Mouse (Mus musculus): ENCODE results near the gene Atg4d. TPM values are rescaled to one million over a fixed set of nuclear protein-coding genes. Genes with fewer than 3 reads are reported as not detected.
"Not testable (repeated sequence)": the region's sequence is repeated elsewhere in the genome, so short reads cannot be mapped to it uniquely, and the experiment has no call there.

Gene Atg4d
- polyA plus RNA-seq, 1 experiment from 2014 or later = 31.4 TPM

DNA sequence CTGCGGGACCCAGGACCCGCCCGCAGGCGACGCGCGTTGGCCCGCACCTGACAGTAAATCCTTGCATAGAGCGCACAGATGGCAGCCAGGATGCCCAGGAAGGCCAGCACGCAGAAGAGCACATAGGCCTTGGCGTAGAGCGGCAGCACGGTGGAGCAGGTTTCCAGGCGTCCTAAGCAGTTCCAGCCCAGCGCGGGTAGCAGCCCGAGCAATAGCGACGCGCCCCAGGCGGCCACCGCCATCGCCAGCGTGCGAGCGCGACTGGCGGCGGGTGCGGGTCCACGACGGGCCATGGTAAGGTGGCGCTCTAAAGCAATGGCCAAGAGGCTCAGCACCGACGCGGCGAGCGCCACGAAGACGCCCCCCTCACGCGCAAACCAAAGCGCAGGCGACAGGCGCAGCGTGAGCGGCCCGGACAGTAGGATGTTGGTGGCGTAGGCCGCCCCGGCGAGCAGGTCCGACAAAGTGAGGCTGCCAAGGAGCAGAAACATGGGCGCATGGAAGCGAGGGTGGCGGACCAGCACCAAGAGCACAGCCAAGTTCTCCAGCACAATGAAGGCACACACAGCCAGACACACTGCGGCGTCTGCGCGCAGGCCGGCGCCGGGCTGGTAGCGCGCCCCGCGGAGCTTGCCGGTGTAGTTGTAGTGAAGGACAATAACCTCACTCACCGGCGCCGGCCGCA, 20.5 kb upstream of the Atg4d start:
- H3K36me3 ChIP-seq = no peaks in the 10 kb centered on the region
- peak overlapping the region; percentile 93 for H3K4me2 ChIP-seq (replicated peaks)
- under 1% methylated on average over 72 of the region's 72 CpGs for WGBS
- H3K4me1 ChIP-seq = peaks cover 30% of the 10 kb centered on the region
- H3K9me3 ChIP-seq = no peaks in the 10 kb centered on the region; the same call in 1 of the 2 replicates
- ATAC-seq (ENCODE audit: low FRiP score, low read depth) = no peak
- H3K9ac ChIP-seq = peak overlapping the region; percentile 66
- H3K4me3 ChIP-seq = peak overlapping the region; percentile 55
- peaks cover 80% of the 10 kb centered on the region for H3K27me3 ChIP-seq
- no peak overlapping the region for H3K27ac ChIP-seq

DNA sequence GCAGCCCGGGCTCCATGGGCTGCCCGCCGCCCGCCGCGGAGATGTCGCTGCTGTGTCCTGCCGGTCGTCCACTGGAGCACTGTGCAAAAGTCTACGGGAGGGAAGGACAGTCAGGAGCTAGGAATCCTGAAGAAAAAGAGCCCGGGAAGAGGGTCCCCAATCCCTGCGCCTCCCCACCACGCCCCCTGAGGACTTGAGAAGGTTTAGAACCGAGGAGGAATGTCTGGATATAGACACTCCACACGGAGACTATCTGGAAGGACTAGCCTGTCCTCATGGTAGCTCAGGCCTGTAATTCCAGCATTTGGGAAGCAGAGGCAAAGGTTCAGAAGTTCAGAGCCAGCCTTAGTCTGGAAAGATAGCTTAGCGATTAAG, 20.0 kb upstream of the Atg4d start:
- Histone ChIP-seq H3K4me3 (peak overlapping the region; percentile 55), H3K36me3 (no peaks in the 10 kb centered on the region), H3K27ac (no peak overlapping the region), H3K9me3 (no peaks in the 10 kb centered on the region; the same call in 1 of the 2 replicates), H3K9ac (peak overlapping the region; percentile 66), H3K4me2 (replicated peaks) (peak overlapping the region; percentile 93), H3K4me1 (peaks cover 31% of the 10 kb centered on the region), H3K27me3 (peaks cover 85% of the 10 kb centered on the region)
- WGBS = 2% methylated on average over 16 of the region's 16 CpGs
- no peak for ATAC-seq (ENCODE audit: low FRiP score, low read depth)

DNA sequence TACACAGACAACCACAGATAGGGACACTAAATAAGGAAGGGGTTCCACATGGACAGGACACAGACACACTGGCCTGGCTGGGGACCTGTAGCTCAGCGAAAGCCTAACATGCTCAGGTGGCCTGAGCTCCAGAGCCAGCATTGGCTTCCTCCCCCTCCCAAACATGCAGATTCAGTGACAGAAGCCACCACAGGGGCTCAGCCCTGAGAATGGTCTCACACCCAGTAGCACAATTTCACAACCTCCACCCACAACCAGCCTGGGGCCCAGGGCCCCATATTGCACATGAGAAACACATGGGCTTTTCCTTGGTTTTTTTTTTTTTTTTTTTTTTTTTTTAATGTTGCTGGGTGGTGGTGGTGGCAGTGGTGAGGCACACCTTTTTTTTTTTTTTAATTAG, 18.8 kb upstream of the Atg4d start:
- no peaks in the 10 kb centered on the region for H3K36me3 ChIP-seq
- ATAC-seq (ENCODE audit: low FRiP score, low read depth) = no peak

DNA sequence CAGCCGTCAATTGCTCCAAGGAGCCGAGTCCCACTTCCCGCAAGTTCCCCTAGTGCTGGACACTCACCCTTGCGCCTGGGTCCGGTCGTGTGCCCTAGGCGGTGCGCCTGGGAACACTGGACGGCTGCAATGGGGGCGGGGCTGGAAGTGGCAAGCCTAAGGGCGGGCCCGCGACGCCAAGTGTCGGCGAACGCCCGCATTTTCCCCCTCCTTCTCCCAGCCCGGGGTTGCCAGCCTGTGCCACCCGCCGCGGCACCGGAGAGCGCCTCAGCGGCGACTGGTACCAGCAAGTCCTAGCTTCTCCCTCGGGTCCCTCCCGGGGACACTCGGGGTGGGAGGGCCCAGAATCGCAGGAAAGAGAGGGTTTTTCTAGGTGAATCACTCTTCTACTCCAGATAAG, 16.8 kb upstream of the Atg4d start, which contains the start of gene S1pr5:
Gene S1pr5 (minus strand): TSS at position 118 of the 400 bp plus-strand sequence.
- H3K9ac ChIP-seq = no peak within 1 kb of the TSS; the same call in 1 of the 2 replicates
- peak within 1 kb of the TSS; percentile 60 for H3K4me2 ChIP-seq (replicated peaks)
- H3K27me3 ChIP-seq = peaks cover 98% of the 10 kb centered on the region
- H3K4me3 ChIP-seq = peak within 1 kb of the TSS; percentile 34
- no peaks in the 10 kb centered on the region for H3K9me3 ChIP-seq
- H3K36me3 ChIP-seq = no peaks in the 10 kb centered on the region
- ATAC-seq (ENCODE audit: low FRiP score, low read depth) = no peak
- H3K4me1 ChIP-seq = peaks cover 37% of the 10 kb centered on the region
- WGBS = 1% methylated on average over 30 of the region's 30 CpGs
- H3K27ac ChIP-seq = no peak within 1 kb of the TSS

More for the DNA sequence above, 18.8 kb upstream of the Atg4d start:
- H3K27ac ChIP-seq = no peak overlapping the region
- H3K4me3 ChIP-seq = no peak overlapping the region
- peaks cover 35% of the 10 kb centered on the region for H3K4me1 ChIP-seq
- H3K9ac ChIP-seq = no peak overlapping the region
- H3K9me3 ChIP-seq = no peaks in the 10 kb centered on the region; the same call in 1 of the 2 replicates
- peaks cover 98% of the 10 kb centered on the region for H3K27me3 ChIP-seq
- WGBS = 86% methylated on average over 1 of the region's 1 CpGs
- no peak overlapping the region for H3K4me2 ChIP-seq (replicated peaks)

DNA sequence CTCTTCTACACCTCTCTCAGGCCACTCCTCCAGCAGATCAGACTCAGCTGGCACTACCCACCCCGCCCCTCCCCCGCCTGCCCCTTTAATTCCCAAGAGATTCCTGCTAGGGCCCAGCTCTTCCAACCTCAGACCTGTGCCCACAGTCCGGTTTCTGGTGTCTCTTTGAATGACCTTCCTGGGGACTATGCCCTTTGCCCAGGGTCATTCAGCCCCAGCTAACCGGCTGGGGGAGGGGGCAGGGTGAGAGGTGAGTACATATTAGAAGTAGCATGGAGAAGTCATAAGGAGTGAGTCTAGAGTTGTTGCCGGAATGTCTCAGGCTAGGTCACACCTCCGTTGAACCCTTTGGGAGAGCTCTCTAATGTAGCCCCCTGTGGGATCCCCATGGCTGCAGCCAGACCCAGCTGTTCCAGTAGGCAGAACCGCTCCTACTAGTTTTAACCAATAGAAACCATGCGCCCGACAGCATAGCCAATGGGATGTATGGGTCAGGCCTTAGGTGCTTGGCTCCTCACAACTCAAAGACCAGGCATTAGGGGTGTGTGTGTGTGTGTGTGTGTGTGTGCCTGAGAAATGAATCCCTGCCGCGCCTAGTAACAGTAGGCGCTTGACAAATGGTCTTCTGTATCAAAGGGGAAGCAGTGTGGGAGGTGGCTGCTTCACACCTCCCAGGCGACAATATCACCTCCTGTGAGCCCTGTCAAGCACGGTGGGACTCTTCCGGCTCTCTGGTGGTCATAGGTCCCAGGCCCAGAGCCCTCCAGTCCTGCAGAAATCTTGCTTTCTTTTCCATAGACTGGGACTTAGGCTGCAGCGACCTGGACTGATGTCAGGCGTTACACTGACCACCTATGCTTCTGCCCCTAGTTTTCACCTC, 15.2 kb upstream of the Atg4d start:
- WGBS = 13% methylated on average over 17 of the region's 17 CpGs
- Histone ChIP-seq H3K36me3 (no peaks in the 10 kb centered on the region), H3K9me3 (no peaks in the 10 kb centered on the region), H3K27me3 (peaks cover 83% of the 10 kb centered on the region), H3K4me1 (peaks cover 23% of the 10 kb centered on the region), H3K4me3 (no peak overlapping the region), H3K27ac (no peak overlapping the region), H3K9ac (no peak overlapping the region), H3K4me2 (replicated peaks) (no peak overlapping the region)
- peak; percentile 29; the same call in 1 of the 2 replicates for ATAC-seq (ENCODE audit: low FRiP score, low read depth)

DNA sequence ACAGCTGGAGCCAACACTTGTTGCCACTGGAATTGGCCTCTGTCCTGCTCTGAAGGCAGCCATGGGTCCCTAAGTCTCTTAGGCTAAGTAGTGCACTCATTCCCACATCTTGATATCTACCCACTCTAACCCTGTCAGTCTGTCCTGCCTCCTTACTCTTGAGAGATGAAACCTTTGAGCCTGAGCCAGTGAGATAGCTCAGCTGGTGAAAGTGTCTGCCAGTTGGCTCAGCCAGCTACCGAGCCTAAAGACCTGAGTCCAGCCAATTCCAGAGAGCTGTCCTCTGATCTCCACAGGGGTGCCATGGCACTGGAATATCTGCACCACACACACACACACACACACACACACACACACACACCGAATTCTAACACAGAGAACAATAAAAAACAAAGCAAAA, 14.6 kb upstream of the Atg4d start:
- no peak overlapping the region for H3K27ac ChIP-seq
- H3K36me3 ChIP-seq = no peaks in the 10 kb centered on the region
- H3K4me2 ChIP-seq (replicated peaks) = no peak overlapping the region
- no peaks in the 10 kb centered on the region for H3K9me3 ChIP-seq
- H3K4me1 ChIP-seq = peaks cover 16% of the 10 kb centered on the region
- no peak overlapping the region for H3K4me3 ChIP-seq
- H3K27me3 ChIP-seq = peaks cover 76% of the 10 kb centered on the region
- H3K9ac ChIP-seq = no peak overlapping the region
- no peak for ATAC-seq (ENCODE audit: low FRiP score, low read depth)
- WGBS = 36% methylated on average over 2 of the region's 2 CpGs

DNA sequence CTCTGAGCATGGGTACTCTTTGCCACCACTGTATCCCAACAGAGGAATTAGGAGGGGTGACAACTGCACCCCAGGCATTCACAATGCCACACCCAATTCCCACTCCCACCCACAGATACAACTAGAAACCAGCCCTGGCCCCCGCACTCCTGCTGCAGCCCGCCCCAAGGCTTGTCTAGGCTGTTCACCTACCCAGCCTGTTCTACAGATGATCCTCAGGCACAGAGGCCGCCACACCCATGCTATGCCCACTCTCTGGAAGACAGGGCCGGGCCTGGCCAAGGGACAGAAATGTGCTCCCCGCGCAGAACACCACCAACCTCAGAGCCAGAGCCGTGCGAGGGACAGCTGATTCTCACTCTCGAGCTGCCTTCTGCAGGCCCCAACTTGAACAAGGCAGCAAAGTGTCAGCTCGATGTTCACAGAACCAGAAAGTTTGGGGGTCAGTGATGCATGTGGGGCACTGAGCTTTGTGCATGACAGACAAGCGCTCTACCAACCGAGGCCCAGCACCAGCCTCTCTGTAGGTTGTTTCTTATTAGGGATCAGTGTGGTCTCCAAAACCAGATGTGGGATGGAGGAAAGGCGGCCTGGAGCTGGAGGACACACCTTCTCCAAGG, 13.9 kb upstream of the Atg4d start:
- Histone ChIP-seq H3K9ac (no peak overlapping the region), H3K9me3 (no peaks in the 10 kb centered on the region), H3K4me1 (peaks cover 16% of the 10 kb centered on the region), H3K27ac (peak overlapping the region; percentile 44; the same call in 1 of the 2 replicates), H3K4me3 (no peak overlapping the region), H3K27me3 (peaks cover 69% of the 10 kb centered on the region), H3K36me3 (no peaks in the 10 kb centered on the region), H3K4me2 (replicated peaks) (no peak overlapping the region)
- ATAC-seq (ENCODE audit: low FRiP score, low read depth) = no peak; the same call in 1 of the 2 replicates
- WGBS = 36% methylated on average over 13 of the region's 13 CpGs

DNA sequence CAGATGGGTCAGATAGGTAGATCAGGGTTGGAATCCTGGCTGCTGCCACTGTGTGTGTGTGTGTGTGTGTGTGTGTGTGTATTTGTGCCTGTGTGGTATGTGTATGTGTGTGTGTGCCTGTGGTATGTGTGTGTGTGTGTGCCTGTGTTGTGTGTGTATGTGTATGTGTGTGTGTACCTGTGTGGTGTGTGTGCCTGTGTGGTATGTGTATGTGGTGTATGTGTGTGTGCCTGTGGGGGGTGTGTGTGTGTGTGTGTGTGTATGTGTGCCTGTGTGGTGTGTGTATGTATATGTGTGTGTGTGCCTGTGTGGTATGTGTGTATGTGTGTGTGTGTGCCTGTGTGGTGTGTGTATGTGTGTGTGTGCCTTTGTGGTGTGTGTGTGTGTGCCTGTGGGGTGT, 10.4 kb upstream of the Atg4d start:
- Histone ChIP-seq H3K9me3 (no peaks in the 10 kb centered on the region), H3K27me3 (peaks cover 35% of the 10 kb centered on the region), H3K4me1 (peaks cover 8% of the 10 kb centered on the region), H3K4me3 (no peak overlapping the region), H3K36me3 (no peaks in the 10 kb centered on the region), H3K4me2 (replicated peaks) (no peak overlapping the region), H3K27ac (no peak overlapping the region), H3K9ac (no peak overlapping the region)
- ATAC-seq (ENCODE audit: low FRiP score, low read depth) = no peak

DNA sequence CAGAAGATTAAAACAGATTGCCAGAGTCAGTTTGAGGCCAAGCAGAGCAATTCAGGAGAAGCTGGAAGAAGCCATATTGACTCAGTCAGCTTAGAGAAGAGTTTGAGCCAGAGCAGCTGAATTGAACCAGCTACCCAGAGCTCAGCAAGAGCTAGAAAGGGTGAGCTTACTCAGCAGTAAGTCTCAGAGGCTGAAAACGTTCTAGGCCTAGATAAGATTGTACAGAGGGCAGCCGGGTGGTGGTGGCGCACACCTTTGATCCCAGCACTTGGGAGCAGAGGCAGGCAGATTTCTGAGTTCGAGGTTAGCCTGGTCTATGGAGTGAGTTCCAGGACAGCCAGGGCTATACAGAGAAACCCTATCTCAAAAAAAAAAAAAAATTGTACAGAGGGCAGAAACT, 8.7 kb upstream of the Atg4d start:
- ATAC-seq (ENCODE audit: low FRiP score, low read depth); H3K9me3 ChIP-seq; H3K9ac ChIP-seq; H3K4me3 ChIP-seq; H3K27ac ChIP-seq; H3K4me2 ChIP-seq (replicated peaks); H3K36me3 ChIP-seq; H3K4me1 ChIP-seq: not testable (repeated sequence)
- H3K27me3 ChIP-seq = peaks cover 18% of the 10 kb centered on the region
- WGBS = 87% methylated on average over 4 of the region's 4 CpGs

DNA sequence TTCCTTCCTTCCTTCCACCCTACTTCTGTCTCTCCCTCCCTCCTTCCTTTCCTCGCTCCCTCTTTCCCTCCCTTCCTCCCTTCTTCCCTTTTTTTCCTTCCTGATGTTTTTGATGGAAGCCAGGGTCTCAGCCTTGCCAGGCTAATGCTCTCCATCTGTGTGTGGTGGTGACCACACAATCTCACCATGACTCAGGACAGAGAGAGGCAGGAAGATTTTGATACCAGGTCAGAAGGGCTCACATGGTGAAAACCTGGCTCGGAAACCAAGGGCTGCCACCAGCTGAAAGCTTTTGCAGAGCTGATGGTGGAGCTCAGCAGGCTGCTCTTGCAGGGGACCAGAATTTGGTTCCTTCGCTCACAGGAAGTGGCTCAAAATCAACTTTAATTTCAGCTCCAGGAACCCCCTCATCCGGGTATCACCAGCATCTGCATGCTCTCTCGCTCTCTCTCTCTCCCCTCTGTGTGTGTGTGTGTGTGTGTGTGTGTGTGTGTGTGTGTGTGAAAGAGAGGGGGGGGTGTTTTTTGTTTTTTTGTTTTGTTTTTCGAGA, 4.5 kb upstream of the Atg4d start:
- no peak overlapping the region for H3K4me2 ChIP-seq (replicated peaks)
- no peak overlapping the region for H3K9ac ChIP-seq
- no peak for ATAC-seq (ENCODE audit: low FRiP score, low read depth)
- no peak overlapping the region for H3K4me3 ChIP-seq
- H3K36me3 ChIP-seq = no peaks in the 10 kb centered on the region
- H3K27me3 ChIP-seq = no peaks in the 10 kb centered on the region
- H3K4me1 ChIP-seq = peaks cover 8% of the 10 kb centered on the region
- no peaks in the 10 kb centered on the region for H3K9me3 ChIP-seq
- no peak overlapping the region for H3K27ac ChIP-seq
- 67% methylated on average over 6 of the region's 6 CpGs for WGBS

DNA sequence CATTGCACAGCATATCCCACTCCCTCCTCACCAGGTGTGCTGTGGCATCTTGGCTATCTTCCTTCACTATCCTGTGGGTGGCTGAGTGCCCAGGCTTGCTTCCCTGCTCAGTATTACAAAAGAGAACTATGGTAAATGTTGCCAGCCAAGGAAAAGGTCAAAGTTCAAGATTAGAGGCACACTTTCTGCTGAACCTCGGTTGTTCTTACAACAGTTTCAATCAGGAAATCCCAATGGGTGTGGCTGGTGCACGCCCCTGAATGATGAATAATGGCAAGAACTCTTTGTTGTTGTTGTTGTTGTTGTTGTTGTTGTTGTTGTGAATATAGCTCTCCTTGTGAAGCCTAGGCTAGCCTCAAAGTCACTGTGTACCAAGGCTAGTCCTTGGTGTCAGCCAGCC, 3.3 kb upstream of the Atg4d start:
- 67% methylated on average over 2 of the region's 2 CpGs for WGBS
- H3K27me3 ChIP-seq = no peaks in the 10 kb centered on the region
- peaks cover 2% of the 10 kb centered on the region; the same call in 1 of the 2 replicates for H3K36me3 ChIP-seq
- no peak overlapping the region for H3K27ac ChIP-seq
- H3K4me3 ChIP-seq = no peak overlapping the region
- peaks cover 21% of the 10 kb centered on the region for H3K4me1 ChIP-seq
- no peaks in the 10 kb centered on the region for H3K9me3 ChIP-seq
- no peak overlapping the region for H3K4me2 ChIP-seq (replicated peaks)
- no peak overlapping the region for H3K9ac ChIP-seq
- no peak for ATAC-seq (ENCODE audit: low FRiP score, low read depth)

Data from limb, embryonic 13.5 days (tissue).